Mouse (Mus musculus) layer of hippocampus, adult 11-12 months (tissue): Measurements from ENCODE around the gene Stk24.

Experiments used
- DNase-seq: peaks from one replicate; pipeline ENCODE4 v3.0.0; 2022; ENCODE audit warnings: low spot score

The Stk24 gene

GRCm38 (mm10) chr14:121313283-121313682, 66.5 kb downstream of the Stk24 start:
- DNase-seq, result no peak

- no peak for DNase-seq
Measured at GRCm38 (mm10) chr14:121311083-121311482, 68.7 kb downstream of the Stk24 start.

GRCm38 (mm10) chr14:121310325-121311080, 69.3 kb downstream of the Stk24 start:
- no peak for DNase-seq

GRCm38 (mm10) chr14:121309909-121310308, 69.9 kb downstream of the Stk24 start:
- no peak for DNase-seq

- DNase-seq, result no peak
Measured at GRCm38 (mm10) chr14:121305316-121306064, 74.3 kb downstream of the Stk24 start.

GRCm38 (mm10) chr14:121304523-121304922, 75.3 kb downstream of the Stk24 start:
- no peak for DNase-seq

- no peak for DNase-seq
Measured at GRCm38 (mm10) chr14:121299093-121299492, 80.7 kb downstream of the Stk24 start.

GRCm38 (mm10) chr14:121298537-121298936, 81.3 kb downstream of the Stk24 start:
- DNase-seq, result no peak

GRCm38 (mm10) chr14:121297103-121297502, 82.7 kb downstream of the Stk24 start:
- no peak for DNase-seq

GRCm38 (mm10) chr14:121294484-121294883, 85.3 kb downstream of the Stk24 start:
- no peak for DNase-seq

GRCm38 (mm10) chr14:121292391-121292790, 87.4 kb downstream of the Stk24 start:
- DNase-seq, result no peak

GRCm38 (mm10) chr14:121291881-121292280, 87.9 kb downstream of the Stk24 start:
- no peak for DNase-seq

GRCm38 (mm10) chr14:121285379-121286120, 94.3 kb downstream of the Stk24 start:
- no peak for DNase-seq

GRCm38 (mm10) chr14:121281336-121281710, 98.5 kb downstream of the Stk24 start:
- no peak for DNase-seq

- DNase-seq, result no peak
Measured at GRCm38 (mm10) chr14:121280601-121281335, 99.0 kb downstream of the Stk24 start.

- peak; percentile 88 for DNase-seq
Measured at GRCm38 (mm10) chr14:121279106-121279505, 100.7 kb downstream of the Stk24 start.

GRCm38 (mm10) chr14:121276016-121276415, 103.8 kb downstream of the Stk24 start:
- no peak for DNase-seq

- DNase-seq, result no peak
Measured at GRCm38 (mm10) chr14:121274985-121275384, 104.8 kb downstream of the Stk24 start.

- no peak for DNase-seq
Measured at GRCm38 (mm10) chr14:121270490-121270889, 109.3 kb downstream of the Stk24 start.

GRCm38 (mm10) chr14:121267801-121268200, 112.0 kb downstream of the Stk24 start:
- no peak for DNase-seq

GRCm38 (mm10) chr14:121264453-121264852, 115.4 kb downstream of the Stk24 start:
- DNase-seq, result no peak

GRCm38 (mm10) chr14:121263912-121264311, 115.9 kb downstream of the Stk24 start:
- no peak for DNase-seq
